Mouse (Mus musculus) testis, adult 2 months (tissue): ENCODE data around the gene Trp73.

Experiments
- CTCF ChIP-seq: fragments of 200-500 bp; IDR thresholded peaks from 2 replicates; pipeline ENCODE4 v1.5.1; 2012; ENCODE audit warnings: low read depth, mild to moderate bottlenecking, inconsistent platforms, low read length, moderate library complexity; ENCODE audit not compliant: control insufficient read depth, insufficient read depth, insufficient replicate concordance
- POLR2A ChIP-seq: fragments of 200-500 bp; IDR thresholded peaks from 2 replicates; pipeline ENCODE4 v1.6.1; 2012; ENCODE audit warnings: low read depth, mild to moderate bottlenecking, inconsistent platforms, low read length, moderate library complexity; ENCODE audit not compliant: control insufficient read depth

DNA sequence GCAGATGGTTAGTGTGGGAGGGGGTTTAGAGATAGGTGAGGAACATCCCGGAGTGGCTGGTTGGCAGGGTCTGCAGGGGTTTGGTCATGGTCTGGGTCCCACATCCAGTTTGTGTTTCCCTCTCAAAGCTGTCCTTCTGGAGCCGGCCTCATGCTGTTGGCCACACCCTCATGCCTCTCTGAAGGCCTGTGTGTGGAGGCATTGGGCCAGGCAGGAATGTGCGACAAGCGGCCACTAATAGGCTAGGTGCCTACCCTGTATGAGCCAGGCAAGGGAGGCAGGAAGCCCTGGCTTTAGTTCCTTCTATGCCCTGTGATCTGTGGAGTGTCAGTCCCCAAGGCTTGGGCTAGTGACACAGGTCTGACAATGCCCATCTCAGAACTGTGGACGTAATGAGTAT lies 45.0 kb upstream of the Trp73 start:
- no peak for TF ChIP-seq CTCF
- no peak for TF ChIP-seq POLR2A
